Mouse (Mus musculus) CH12.LX (cell line): ENCODE results near the gene Hspa12a. TPM values are rescaled to one million over a fixed set of nuclear protein-coding genes. Genes with fewer than 3 reads are reported as not detected.

Source experiments
- DNase-seq: peaks from one replicate; pipeline ENCODE4 v3.0.0-alpha.2; 2013; ENCODE audit errors: extremely low read depth
- H3K27ac ChIP-seq: 2 replicates; pipeline ENCODE4 v1.5.1; 2012; ENCODE audit warnings: low read depth, mild to moderate bottlenecking, control low read depth, moderate library complexity; ENCODE audit not compliant: insufficient read depth
- H3K27me3 ChIP-seq: replicated peaks from 2 replicates; pipeline ENCODE3; 2012; ENCODE audit warnings: inconsistent platforms
- H3K36me3 ChIP-seq, 2 experiments: replicated peaks in 1 of 2; 2 replicates each; pipeline versions ENCODE3 to v1.6.1; 2012; ENCODE audit warnings: inconsistent platforms in 1 of 2, low read length in 1 of 2, mild to moderate bottlenecking in 1 of 2, mixed read lengths in 1 of 2, moderate library complexity in 1 of 2; ENCODE audit not compliant: control insufficient read depth in 1 of 2, insufficient read depth in 1 of 2
- H3K4me1 ChIP-seq, 2 experiments: 2 replicates each; pipeline ENCODE4 v1.6.1; 2012; ENCODE audit warnings: inconsistent platforms in 1 of 2, moderate library complexity in 1 of 2; ENCODE audit not compliant: insufficient read depth in 2 of 2, control insufficient read depth in 1 of 2
- H3K4me2 ChIP-seq: 2 replicates; pipeline ENCODE4 v1.6.1; 2012; ENCODE audit warnings: low read depth, mild to moderate bottlenecking, control low read depth; ENCODE audit not compliant: poor library complexity, insufficient read depth, severe bottlenecking
- H3K4me3 ChIP-seq, 3 experiments: fragments of 150-350 bp in 1 of 3; sonication (generic) in 1 of 3; replicated peaks in 1 of 3; 2 replicates each; pipeline versions ENCODE3 to v1.5.1; 2011 to 2012; ENCODE audit warnings: low read depth in 2 of 3, low read length in 2 of 3, mild to moderate bottlenecking in 2 of 3, moderate library complexity in 2 of 3, control low read depth in 1 of 3, improper control_type of control experiment in 1 of 3, inconsistent platforms in 1 of 3, mixed read lengths in 1 of 3; ENCODE audit not compliant: poor library complexity in 1 of 3
- H3K79me2 ChIP-seq: replicated peaks from 2 replicates; pipeline ENCODE4 v1.6.1; 2012; ENCODE audit warnings: mild to moderate bottlenecking, moderate library complexity; ENCODE audit not compliant: control insufficient read depth, poor library complexity, insufficient read depth, severe bottlenecking; ENCODE audit errors: extremely low read depth
- H3K9ac ChIP-seq: 2 replicates; pipeline ENCODE4 v1.6.1; 2012; ENCODE audit warnings: low read depth, mild to moderate bottlenecking, control low read depth, moderate library complexity; ENCODE audit not compliant: insufficient read depth
- H3K9me3 ChIP-seq: replicated peaks from 2 replicates; pipeline ENCODE3; 2012; ENCODE audit warnings: low read length, inconsistent platforms, mixed read lengths
- CHD1 ChIP-seq: IDR thresholded peaks from 2 replicates; pipeline ENCODE4 v1.6.1; 2012; ENCODE audit warnings: low read depth, low read length, improper control_type of control experiment, inconsistent platforms
- CTCF ChIP-seq, 2 experiments: IDR thresholded peaks in 1 of 2; conservative IDR thresholded peaks in 1 of 2; 2 replicates each; pipeline ENCODE4 v1.5.1; 2011 to 2012; ENCODE audit warnings: low read depth in 2 of 2, low read length in 2 of 2, improper control_type of control experiment in 1 of 2, inconsistent platforms in 1 of 2, mild to moderate bottlenecking in 1 of 2, moderate library complexity in 1 of 2
- E2F4 ChIP-seq: IDR thresholded peaks from 2 replicates; pipeline ENCODE4 v1.6.1; 2011; ENCODE audit warnings: low read depth, low read length, improper control_type of control experiment; ENCODE audit not compliant: insufficient replicate concordance
- ELF1 ChIP-seq: IDR thresholded peaks from 2 replicates; pipeline ENCODE4 v1.6.1; 2014; ENCODE audit warnings: low read depth, mild to moderate bottlenecking, inconsistent platforms, low read length, improper control_type of control experiment
- EP300 ChIP-seq: IDR thresholded peaks from 2 replicates; pipeline ENCODE4 v1.6.1; 2011; ENCODE audit warnings: low read length, improper control_type of control experiment
- IRF4 ChIP-seq: IDR thresholded peaks from 2 replicates; pipeline ENCODE4 v1.6.1; 2014; ENCODE audit warnings: low read depth, mild to moderate bottlenecking, inconsistent platforms, low read length, improper control_type of control experiment
- JUN ChIP-seq: IDR thresholded peaks from 2 replicates; pipeline ENCODE4 v1.6.1; 2011; ENCODE audit warnings: low read depth, mild to moderate bottlenecking, low read length, improper control_type of control experiment, moderate library complexity; ENCODE audit not compliant: insufficient read depth
- MAFK ChIP-seq: IDR thresholded peaks from 2 replicates; pipeline ENCODE4 v1.6.1; 2011; ENCODE audit warnings: low read length, improper control_type of control experiment; ENCODE audit not compliant: insufficient replicate concordance
- MAZ ChIP-seq: IDR thresholded peaks from 2 replicates; pipeline ENCODE4 v1.6.1; 2012; ENCODE audit warnings: low read depth, mild to moderate bottlenecking, inconsistent platforms, low read length, improper control_type of control experiment, moderate library complexity
- MEF2A ChIP-seq: IDR thresholded peaks from 2 replicates; pipeline ENCODE4 v1.6.1; 2014; ENCODE audit warnings: low read depth, mild to moderate bottlenecking, inconsistent platforms, low read length, improper control_type of control experiment, borderline replicate concordance
- MXI1 ChIP-seq: IDR thresholded peaks from 2 replicates; pipeline ENCODE4 v1.6.1; 2011; ENCODE audit warnings: mild to moderate bottlenecking, low read depth, low read length, improper control_type of control experiment
- POLR2A ChIP-seq: IDR thresholded peaks from 2 replicates; pipeline ENCODE4 v1.6.1; 2011; ENCODE audit warnings: low read depth, mild to moderate bottlenecking, improper control_type of control experiment, low read length
- POLR2AphosphoS2 ChIP-seq: IDR thresholded peaks from 2 replicates; pipeline ENCODE4 v1.6.1; 2011; ENCODE audit warnings: low read depth, low read length, improper control_type of control experiment
- RAD21 ChIP-seq: IDR thresholded peaks from 2 replicates; pipeline ENCODE4 v1.6.1; 2011; ENCODE audit warnings: low read depth, mild to moderate bottlenecking, low read length, improper control_type of control experiment, moderate library complexity
- SMC3 ChIP-seq: IDR thresholded peaks from 2 replicates; pipeline ENCODE4 v1.6.1; 2011; ENCODE audit warnings: low read depth, low read length, improper control_type of control experiment
- TCF12 ChIP-seq: IDR thresholded peaks from 2 replicates; pipeline ENCODE4 v1.6.1; 2014; ENCODE audit warnings: low read depth, mild to moderate bottlenecking, inconsistent platforms, low read length, improper control_type of control experiment
- ZKSCAN1 ChIP-seq: IDR thresholded peaks from 2 replicates; pipeline ENCODE4 v1.6.1; 2012; ENCODE audit warnings: low read depth, inconsistent platforms, low read length, improper control_type of control experiment, borderline replicate concordance
- ZNF384 ChIP-seq: IDR thresholded peaks from 2 replicates; pipeline ENCODE4 v1.6.1; 2012; ENCODE audit warnings: low read depth, low read length, improper control_type of control experiment, inconsistent platforms
- dilution Hi-C: fragments of 300-500 bp; cut with MboI; formaldehyde crosslinking; loops from 2 replicates; pipeline ENCODE4 v1.14.3; 2020; ENCODE audit warnings: low sequenced_read_pairs; ENCODE audit not compliant: extremely low pct_unique_long_range_greater_than_20kb, extremely low pct_ligation_motif_present
- in situ Hi-C: fragments of 300-500 bp; cut with MboI; formaldehyde crosslinking; loops from 3 replicates; pipeline ENCODE4 v1.14.3; 2019; ENCODE audit warnings: low sequenced_read_pairs, low pct_ligation_motif_present, low pct_unique_long_range_greater_than_20kb, mixed read lengths
- polyA plus RNA-seq: library from polyadenylated mRNA; unstranded; fragments of >175 nt; gene quantifications from 2 replicates; pipeline ENCODE4 v1.2.1, GENCODE M21; 2012; ENCODE audit warnings: low read depth; ENCODE audit not compliant: insufficient read length
- total RNA-seq, 2 experiments: library from RNA; depleted of rRNA; stranded (reverse); fragments of 300-350 nt in 1 of 2; fragments of >200 nt in 1 of 2; gene quantifications; 2 replicates each; pipeline ENCODE4 v1.2.3; 2012 to 2014

Hspa12a gene
- total and polyA plus RNA-seq, 3 experiments: 1.4 to 1.9 (median 1.4) TPM

- dilution Hi-C loops (no loop called here), in situ Hi-C loops (no loop called here)
- Histone ChIP-seq H3K4me2 (no peak overlapping the region), H3K36me3 (no peaks in the 10 kb centered on the region), H3K79me2 (no peaks in the 10 kb centered on the region), H3K9me3 (no peaks in the 10 kb centered on the region), H3K27me3 (no peaks in the 10 kb centered on the region), H3K4me3 (no peak overlapping the region), H3K27ac (no peak overlapping the region), H3K4me1 (peaks cover 0 to 2% of the 10 kb centered on the region in 2 experiments; a peak in 1 of 4 replicates), H3K9ac (no peak overlapping the region)
- TF ChIP-seq EP300 (no peak), SMC3 (no peak), MAFK (no peak), MEF2A (no peak), ZKSCAN1 (no peak), MXI1 (no peak), ELF1 (no peak), MAZ (no peak), TCF12 (no peak), CHD1 (no peak), IRF4 (no peak)
- DNase-seq: no peak
Measured at GRCm38 (mm10) chr19:58919148-58919547, 24.3 kb downstream of the Hspa12a start.

- no peak for TF ChIP-seq E2F4
- TF ChIP-seq POLR2AphosphoS2: no peak
- TF ChIP-seq CTCF (conservative IDR thresholded peaks at IDR 0.05 in 1 of 2, IDR thresholded peaks at IDR 0.05 in 1 of 2; ENCODE audit: low read depth in 2 of 2, low read length in 2 of 2): peak in 1 of 2 experiments; percentile 18; a peak in 2 of 4 replicates
- TF ChIP-seq POLR2A: no peak
- no peak for TF ChIP-seq JUN
- TF ChIP-seq MXI1: no peak
- TF ChIP-seq RAD21: no peak
- peak; percentile 74 for TF ChIP-seq ZNF384
- 0 out of 2 replicates have a peak, but pooled peaks have one; percentile 13 for TF ChIP-seq SMC3
- TF ChIP-seq MAZ: no peak
- DNase-seq: no peak
- H3K36me3 ChIP-seq: no peaks in the 10 kb centered on the region
- H3K9me3 ChIP-seq: no peaks in the 10 kb centered on the region
- no peak overlapping the region for H3K9ac ChIP-seq
- in situ Hi-C loops (no loop called here), dilution Hi-C loops (no loop called here)
- no peaks in the 10 kb centered on the region for H3K79me2 ChIP-seq
- peaks cover 0 to 2% of the 10 kb centered on the region in 2 experiments; a peak in 1 of 4 replicates for H3K4me1 ChIP-seq
- no peak overlapping the region for H3K27ac ChIP-seq
- no peak overlapping the region for H3K4me3 ChIP-seq
- H3K4me2 ChIP-seq: peak overlapping the region; percentile 4; the same call in 1 of the 2 replicates
- H3K27me3 ChIP-seq: no peaks in the 10 kb centered on the region
Measured at GRCm38 (mm10) chr19:58918597-58918996, 24.9 kb downstream of the Hspa12a start.
